Mouse (Mus musculus): ENCODE measurements around the gene Slc43a2. TPM values are rescaled to one million over a fixed set of nuclear protein-coding genes. Genes with fewer than 3 reads are reported as not detected.

The Slc43a2 gene
- polyA plus RNA-seq, 1 experiment: 15.9 TPM

DNA sequence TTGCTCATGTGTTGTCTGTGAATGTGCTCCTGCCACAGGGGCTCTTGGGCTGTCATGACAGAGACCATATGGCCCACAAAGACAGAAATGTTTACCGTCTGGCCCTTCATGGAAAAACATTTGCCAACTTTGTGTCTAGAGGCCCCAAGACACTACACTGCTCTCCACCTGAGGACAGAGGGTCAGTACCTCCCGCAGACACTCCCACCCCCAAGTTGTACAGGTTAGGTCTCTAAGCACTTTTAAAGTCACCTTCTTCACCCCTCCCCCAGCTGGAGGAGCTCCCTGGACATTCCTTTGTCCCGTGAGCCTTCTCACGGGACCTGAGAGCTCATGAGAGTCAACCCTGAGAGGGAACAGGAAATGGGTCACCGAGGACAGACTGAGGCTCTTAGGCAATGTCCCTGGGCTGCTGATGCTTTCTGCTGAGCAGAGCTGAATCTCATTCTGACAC is 18.2 kb downstream of the Slc43a2 start:
- Histone ChIP-seq H3K27me3 (ENCODE audit: control insufficient read depth, insufficient read depth, insufficient read length) (no peaks in the 10 kb centered on the region), H3ac (ENCODE audit: control insufficient read depth, insufficient read length) (no peak overlapping the region), H3K36me3 (ENCODE audit: control insufficient read depth, insufficient read depth) (no peaks in the 10 kb centered on the region), H3K79me2 (ENCODE audit: control insufficient read depth, insufficient read depth) (no peaks in the 10 kb centered on the region), H3K4me3 (no peak overlapping the region), H3K4me2 (ENCODE audit: low read depth) (no peak overlapping the region)
- TF ChIP-seq MYOD1 (IDR thresholded peaks at IDR 0.05; ENCODE audit: control insufficient read depth in 1 of 3, insufficient read length in 2 of 3, low read depth in 2 of 3) (no peak), MYOG (IDR thresholded peaks at IDR 0.05; ENCODE audit: control insufficient read depth in 1 of 3, insufficient read depth in 1 of 3, insufficient read length in 2 of 3, low read depth in 2 of 3) (no peak), USF1 (IDR thresholded peaks at IDR 0.05; ENCODE audit: low read depth) (no peak), CEBPB (IDR thresholded peaks at IDR 0.05; ENCODE audit: insufficient read depth, poor library complexity, severe bottlenecking) (no peak), E2F4 (IDR thresholded peaks at IDR 0.05; ENCODE audit: insufficient read depth) (no peak), POLR2A (IDR thresholded peaks at IDR 0.05; ENCODE audit: insufficient read length, low read depth) (no peak), POLR2AphosphoS2 (IDR thresholded peaks at IDR 0.05; ENCODE audit: insufficient read length, low read depth) (no peak)

GRCm38 (mm10) chr11:75550200-75550946 is 18.9 kb downstream of the Slc43a2 start:
- Histone ChIP-seq H3ac (ENCODE audit: control insufficient read depth, insufficient read length) (no peak overlapping the region), H3K4me2 (ENCODE audit: low read depth) (peak overlapping the region; percentile 55), H3K4me3 (no peak overlapping the region), H3K79me2 (ENCODE audit: control insufficient read depth, insufficient read depth) (no peaks in the 10 kb centered on the region), H3K27me3 (ENCODE audit: control insufficient read depth, insufficient read depth, insufficient read length) (no peaks in the 10 kb centered on the region), H3K36me3 (ENCODE audit: control insufficient read depth, insufficient read depth) (no peaks in the 10 kb centered on the region)
- TF ChIP-seq E2F4 (IDR thresholded peaks at IDR 0.05; ENCODE audit: insufficient read depth): no peak
- TF ChIP-seq MYOG (IDR thresholded peaks at IDR 0.05; ENCODE audit: control insufficient read depth in 1 of 3, insufficient read depth in 1 of 3, insufficient read length in 2 of 3, low read depth in 2 of 3): no peak
- TF ChIP-seq USF1 (IDR thresholded peaks at IDR 0.05; ENCODE audit: low read depth): no peak
- no peak for TF ChIP-seq MAX (IDR thresholded peaks at IDR 0.05; ENCODE audit: low read depth)
- no peak for TF ChIP-seq POLR2A (IDR thresholded peaks at IDR 0.05; ENCODE audit: insufficient read length, low read depth)
- TF ChIP-seq TCF3 (IDR thresholded peaks at IDR 0.05; ENCODE audit: insufficient read length, low read depth): no peak
- TF ChIP-seq SRF (IDR thresholded peaks at IDR 0.05; ENCODE audit: control insufficient read depth, insufficient read length, low read depth): no peak
- no peak for TF ChIP-seq TCF12 (IDR thresholded peaks at IDR 0.05; ENCODE audit: insufficient read depth, poor library complexity, severe bottlenecking)
- no peak for TF ChIP-seq POLR2AphosphoS2 (IDR thresholded peaks at IDR 0.05; ENCODE audit: insufficient read length, low read depth)
- TF ChIP-seq CEBPB (IDR thresholded peaks at IDR 0.05; ENCODE audit: insufficient read depth, poor library complexity, severe bottlenecking): no peak
- TF ChIP-seq REST (IDR thresholded peaks at IDR 0.05; ENCODE audit: insufficient read depth, insufficient read length): no peak
- TF ChIP-seq MYOD1 (IDR thresholded peaks at IDR 0.05; ENCODE audit: control insufficient read depth in 1 of 3, insufficient read length in 2 of 3, low read depth in 2 of 3): no peak

GRCm38 (mm10) chr11:75551321-75551720 is 19.8 kb downstream of the Slc43a2 start:
- H3K79me2 ChIP-seq (ENCODE audit: control insufficient read depth, insufficient read depth): no peaks in the 10 kb centered on the region
- H3K27me3 ChIP-seq (ENCODE audit: control insufficient read depth, insufficient read depth, insufficient read length): no peaks in the 10 kb centered on the region
- H3K4me3 ChIP-seq: no peak overlapping the region
- no peak overlapping the region for H3ac ChIP-seq (ENCODE audit: control insufficient read depth, insufficient read length)
- TF ChIP-seq E2F4 (IDR thresholded peaks at IDR 0.05; ENCODE audit: insufficient read depth): no peak
- no peak for TF ChIP-seq TCF12 (IDR thresholded peaks at IDR 0.05; ENCODE audit: insufficient read depth, poor library complexity, severe bottlenecking)
- no peak for TF ChIP-seq MYOG (IDR thresholded peaks at IDR 0.05; ENCODE audit: control insufficient read depth in 1 of 3, insufficient read depth in 1 of 3, insufficient read length in 2 of 3, low read depth in 2 of 3)
- TF ChIP-seq MYOD1 (IDR thresholded peaks at IDR 0.05; ENCODE audit: control insufficient read depth in 1 of 3, insufficient read length in 2 of 3, low read depth in 2 of 3): no peak
- TF ChIP-seq MAX (IDR thresholded peaks at IDR 0.05; ENCODE audit: low read depth): no peak
- no peak for TF ChIP-seq REST (IDR thresholded peaks at IDR 0.05; ENCODE audit: insufficient read depth, insufficient read length)
- no peaks in the 10 kb centered on the region for H3K36me3 ChIP-seq (ENCODE audit: control insufficient read depth, insufficient read depth)
- H3K4me2 ChIP-seq (ENCODE audit: low read depth): peak overlapping the region; percentile 55

DNA sequence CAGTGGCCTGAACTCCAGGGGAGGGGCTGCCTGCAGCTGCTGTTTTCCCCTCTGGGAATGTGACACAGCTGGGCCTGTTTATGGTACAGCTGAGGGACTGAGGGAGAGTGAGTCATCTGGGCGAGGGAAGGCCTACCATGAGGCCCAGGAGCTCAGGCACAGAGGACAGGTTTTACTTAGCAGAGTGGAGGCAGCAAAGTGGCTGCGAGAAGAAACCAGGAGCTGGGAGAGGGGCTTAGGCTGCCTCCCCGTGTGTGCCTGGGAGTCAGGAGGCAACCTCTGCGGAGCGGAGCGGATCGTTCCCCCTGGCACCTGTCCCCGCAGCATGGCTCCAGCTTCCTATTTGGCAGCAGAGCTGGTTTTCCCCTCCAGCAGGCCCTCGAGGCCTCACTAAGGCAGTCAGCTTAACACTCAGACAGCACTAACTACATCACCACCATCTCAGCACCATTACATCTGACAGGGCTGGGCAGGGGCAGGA is 20.5 kb downstream of the Slc43a2 start:
- H3K79me2 ChIP-seq (ENCODE audit: control insufficient read depth, insufficient read depth): no peaks in the 10 kb centered on the region
- H3K4me2 ChIP-seq (ENCODE audit: low read depth): peak overlapping the region; percentile 55
- H3ac ChIP-seq (ENCODE audit: control insufficient read depth, insufficient read length): no peak overlapping the region
- no peak overlapping the region for H3K4me3 ChIP-seq
- TF ChIP-seq MYOG (IDR thresholded peaks at IDR 0.05; ENCODE audit: control insufficient read depth in 1 of 3, insufficient read depth in 1 of 3, insufficient read length in 2 of 3, low read depth in 2 of 3): peak; percentile 80 to 99 (median 95)
- TF ChIP-seq TCF12 (IDR thresholded peaks at IDR 0.05; ENCODE audit: insufficient read depth, poor library complexity, severe bottlenecking): peak; percentile 97
- peak; percentile 90 to 98 (median 91) for TF ChIP-seq MYOD1 (IDR thresholded peaks at IDR 0.05; ENCODE audit: control insufficient read depth in 1 of 3, insufficient read length in 2 of 3, low read depth in 2 of 3)
- TF ChIP-seq POLR2A (IDR thresholded peaks at IDR 0.05; ENCODE audit: insufficient read length, low read depth): peak; percentile 34
- peak; percentile 90 for TF ChIP-seq TCF3 (IDR thresholded peaks at IDR 0.05; ENCODE audit: insufficient read length, low read depth)
- no peak for TF ChIP-seq E2F4 (IDR thresholded peaks at IDR 0.05; ENCODE audit: insufficient read depth)
- peak; percentile 6 for TF ChIP-seq MAX (IDR thresholded peaks at IDR 0.05; ENCODE audit: low read depth)
- TF ChIP-seq POLR2AphosphoS2 (IDR thresholded peaks at IDR 0.05; ENCODE audit: insufficient read length, low read depth): no peak
- no peak for TF ChIP-seq USF1 (IDR thresholded peaks at IDR 0.05; ENCODE audit: low read depth)
- no peak for TF ChIP-seq SRF (IDR thresholded peaks at IDR 0.05; ENCODE audit: control insufficient read depth, insufficient read length, low read depth)
- H3K27me3 ChIP-seq (ENCODE audit: control insufficient read depth, insufficient read depth, insufficient read length): no peaks in the 10 kb centered on the region
- H3K36me3 ChIP-seq (ENCODE audit: control insufficient read depth, insufficient read depth): no peaks in the 10 kb centered on the region
